Mouse (Mus musculus) thymus, adult 2 months (tissue): ENCODE results near the gene Wdr90. TPM values are rescaled to one million over a fixed set of nuclear protein-coding genes. Genes with fewer than 3 reads are reported as not detected.

ENCODE experiments used
- DNase-seq: peaks from one replicate; pipeline ENCODE4 v3.0.0; 2021
- H3K27ac ChIP-seq: fragments of 200-500 bp; 2 replicates; pipeline ENCODE4 v1.5.1; 2012; ENCODE audit warnings: low read length, control low read depth; ENCODE audit not compliant: control insufficient read depth, insufficient read depth
- H3K27me3 ChIP-seq: fragments of 200-500 bp; 2 replicates; pipeline ENCODE4 v1.6.1; 2012; ENCODE audit warnings: mild to moderate bottlenecking, low read length, moderate library complexity, mixed read lengths; ENCODE audit not compliant: control insufficient read depth, insufficient read depth
- H3K36me3 ChIP-seq: fragments of 200-500 bp; 2 replicates; pipeline ENCODE4 v1.6.1; 2012; ENCODE audit warnings: mild to moderate bottlenecking, low read length, moderate library complexity; ENCODE audit not compliant: control insufficient read depth, insufficient read depth
- H3K4me1 ChIP-seq: fragments of 200-500 bp; replicated peaks from 2 replicates; pipeline ENCODE4 v1.6.1; 2012; ENCODE audit warnings: low read length; ENCODE audit not compliant: control insufficient read depth, insufficient read depth
- H3K4me3 ChIP-seq: fragments of 200-500 bp; 2 replicates; pipeline ENCODE4 v1.5.1; 2012; ENCODE audit warnings: mild to moderate bottlenecking, low read length, control low read depth, moderate library complexity; ENCODE audit not compliant: control insufficient read depth, insufficient read depth
- CTCF ChIP-seq: fragments of 200-500 bp; IDR thresholded peaks from 2 replicates; pipeline ENCODE4 v1.5.1; 2012; ENCODE audit warnings: mild to moderate bottlenecking, control low read depth, low read length, moderate library complexity, borderline replicate concordance; ENCODE audit not compliant: control insufficient read depth, poor library complexity, insufficient read depth; ENCODE audit errors: extremely low read depth
- POLR2A ChIP-seq: fragments of 200-500 bp; IDR thresholded peaks from 2 replicates; pipeline ENCODE4 v1.6.1; 2012; ENCODE audit warnings: mild to moderate bottlenecking, low read length, control low read depth, moderate library complexity; ENCODE audit not compliant: control insufficient read depth, poor library complexity, insufficient read depth; ENCODE audit errors: extremely low read depth
- WGBS: fragments of 180-500 bp; shearing (Covaris S2); methylation state at CpG from one replicate; pipeline ENCODE4 v1.1.7; 2018; 5-methylcytosine and 5-hydroxymethylcytosine counted together
- polyA plus RNA-seq: library from polyadenylated mRNA; depleted of rRNA; stranded (reverse); fragments of >200 nt; gene quantifications from 2 replicates; pipeline ENCODE4 v1.2.3, GENCODE M21; 2012; rRNA removed

Gene Wdr90
- polyA plus RNA-seq, 1 experiment = 107 TPM

DNA sequence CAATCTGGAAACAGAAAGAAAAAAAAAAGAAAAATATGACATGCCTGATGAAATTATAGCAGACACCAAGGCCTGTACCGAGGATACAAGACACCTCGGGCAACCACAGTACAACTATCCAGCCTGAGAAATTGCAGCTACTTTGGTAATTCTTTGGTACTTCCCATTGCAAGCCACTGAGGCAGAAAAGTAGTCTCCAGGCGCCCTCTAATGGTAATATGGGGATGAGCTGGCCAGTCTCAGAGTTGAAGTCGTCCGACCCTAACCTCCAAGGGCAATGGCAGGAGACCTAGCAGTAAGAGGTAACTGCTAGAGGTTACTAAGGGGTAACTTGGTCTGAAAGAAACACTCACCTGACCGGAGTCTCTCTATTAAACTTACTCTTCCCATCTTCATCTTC lies 60.3 kb downstream of the Wdr90 start:
- Histone ChIP-seq H3K4me1 (peaks cover 8% of the 10 kb centered on the region), H3K4me3 (no peak overlapping the region), H3K27me3 (no peaks in the 10 kb centered on the region), H3K36me3 (no peaks in the 10 kb centered on the region), H3K27ac (no peak overlapping the region)
- DNase-seq = peak; percentile 73
- WGBS = 8% methylated on average over 6 of the region's 6 CpGs
- TF ChIP-seq POLR2A (no peak), CTCF (no peak)

DNA sequence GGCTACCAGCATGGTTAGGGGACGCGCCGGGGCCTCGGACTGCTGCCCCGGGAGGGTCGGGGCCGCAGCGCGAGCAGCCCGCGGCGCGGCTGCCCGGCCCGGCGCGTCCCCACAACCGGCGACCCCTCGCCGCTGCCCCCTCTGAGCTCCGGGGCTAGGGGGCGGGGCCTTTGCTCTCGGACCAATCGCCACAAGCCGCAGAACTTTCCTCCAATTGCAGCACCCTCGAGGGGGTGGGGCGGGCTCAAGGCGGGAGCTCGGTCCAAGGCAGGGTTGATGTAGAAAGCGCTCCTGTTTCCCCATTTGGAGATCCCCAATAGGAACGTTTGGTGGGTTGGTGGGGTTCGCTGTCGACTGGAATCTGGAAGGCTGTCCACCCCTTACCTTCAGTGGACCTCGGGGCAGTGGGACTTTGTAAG lies 64.3 kb downstream of the Wdr90 start, which contains the start of gene Metrn:
TSS of gene Metrn (minus strand) at position 186 of the 419 bp plus-strand sequence.
- peaks cover 31% of the 10 kb centered on the region for H3K4me1 ChIP-seq
- peak; percentile 94 for DNase-seq
- H3K4me3 ChIP-seq = peak within 1 kb of the TSS; percentile 95
- H3K27ac ChIP-seq = no peak within 1 kb of the TSS
- no peaks in the 10 kb centered on the region for H3K27me3 ChIP-seq
- no peaks in the 10 kb centered on the region for H3K36me3 ChIP-seq
- 0 out of 2 replicates have a peak, but pooled peaks have one; percentile 35 for TF ChIP-seq CTCF
- TF ChIP-seq POLR2A = peak; percentile 73
- under 1% methylated on average over 35 of the region's 35 CpGs for WGBS

DNA sequence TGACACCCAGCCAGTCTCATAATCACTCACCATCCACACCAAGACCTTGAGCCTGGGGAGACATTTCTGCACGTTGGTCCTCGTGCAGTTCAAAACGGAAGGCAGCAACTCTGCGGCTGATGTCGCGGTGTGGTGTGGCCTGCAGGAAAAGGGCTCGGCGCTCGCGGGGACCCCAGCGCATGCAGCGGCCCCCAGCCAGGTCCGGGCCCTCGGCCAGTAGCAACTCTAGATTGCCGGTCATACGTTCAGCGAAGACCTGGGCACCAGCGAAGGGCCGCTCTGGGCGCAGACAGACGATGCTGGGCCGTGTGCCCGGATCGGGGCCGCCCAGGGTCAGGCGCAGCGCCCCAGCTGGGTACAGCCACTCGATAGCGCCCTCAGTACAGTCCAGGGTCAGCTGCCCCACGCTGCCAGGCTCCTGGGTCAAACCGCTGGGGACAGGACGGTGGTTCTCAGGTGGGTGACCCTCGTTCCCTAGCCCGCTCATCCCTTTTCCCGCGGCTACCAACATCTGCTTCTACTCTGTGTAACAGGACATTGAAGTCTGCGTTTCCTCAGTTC lies 65.0 kb downstream of the Wdr90 start:
- no peak overlapping the region for H3K27ac ChIP-seq

DNA sequence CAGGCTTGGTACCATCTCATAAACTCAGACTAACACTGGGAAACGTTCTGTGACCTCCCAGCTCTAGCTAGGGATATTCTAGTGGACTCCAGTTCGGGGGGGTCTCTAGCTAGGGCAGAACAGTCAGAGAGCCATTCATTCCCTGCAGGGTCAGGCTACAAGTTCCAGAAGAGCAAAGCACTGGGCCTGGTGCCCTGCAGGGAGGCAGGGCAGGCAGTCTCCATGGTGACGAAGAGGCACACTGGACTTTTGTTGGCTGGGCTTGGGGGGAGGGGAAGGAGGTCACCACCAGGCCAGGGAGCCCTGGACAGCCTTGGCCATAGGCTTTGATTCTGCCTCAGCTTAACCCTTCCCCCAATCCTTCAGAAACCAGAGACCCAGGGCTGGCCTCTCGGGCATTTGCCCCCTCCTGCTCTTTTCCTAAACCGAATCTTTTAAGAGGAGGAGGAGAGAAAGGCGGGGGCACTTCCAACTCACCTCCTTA lies 65.7 kb downstream of the Wdr90 start, which contains the start of gene AC134908.4:
TSS of gene AC134908.4 (minus strand) at position 51 of the 484 bp plus-strand sequence.
- Histone ChIP-seq H3K36me3 (no peaks in the 10 kb centered on the region), H3K27me3 (no peaks in the 10 kb centered on the region), H3K4me3 (peak within 1 kb of the TSS; percentile 95), H3K4me1 (peaks cover 38% of the 10 kb centered on the region), H3K27ac (no peak within 1 kb of the TSS)
- TF ChIP-seq POLR2A (no peak), CTCF (no peak)
- no peak for DNase-seq
- WGBS = 67% methylated on average over 6 of the region's 6 CpGs

More for the DNA sequence above, 65.0 kb downstream of the Wdr90 start:
- Histone ChIP-seq H3K4me3 (peak overlapping the region; percentile 95), H3K36me3 (no peaks in the 10 kb centered on the region), H3K4me1 (peaks cover 36% of the 10 kb centered on the region), H3K27me3 (no peaks in the 10 kb centered on the region)
- DNase-seq = peak; percentile 34
- WGBS = under 1% methylated on average over 37 of the region's 37 CpGs
- TF ChIP-seq CTCF (no peak), POLR2A (no peak)

DNA sequence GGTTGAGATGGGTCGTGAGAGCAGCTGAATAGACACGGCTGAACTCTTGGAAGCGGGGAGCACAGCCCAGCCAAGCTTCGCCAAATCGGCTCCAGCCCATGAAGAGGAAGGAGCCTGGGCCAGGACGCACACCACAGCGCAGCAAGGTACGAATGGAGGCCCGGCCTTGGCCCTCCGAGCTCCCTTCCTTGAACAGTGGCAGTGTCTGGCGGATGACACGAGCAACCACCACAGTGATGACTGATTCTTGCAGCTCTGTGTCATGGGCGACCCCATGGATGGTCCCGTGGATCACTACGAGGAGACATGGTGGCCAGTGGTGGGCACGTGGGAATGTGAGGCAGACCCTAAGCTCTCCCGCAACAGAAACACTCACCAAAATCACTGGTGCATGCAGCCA lies 66.3 kb downstream of the Wdr90 start:
- no peak overlapping the region for H3K27ac ChIP-seq
- H3K36me3 ChIP-seq = no peaks in the 10 kb centered on the region
- H3K4me1 ChIP-seq = peaks cover 38% of the 10 kb centered on the region
- DNase-seq = no peak
- no peak overlapping the region for H3K4me3 ChIP-seq
- no peaks in the 10 kb centered on the region for H3K27me3 ChIP-seq
- WGBS = 96% methylated on average over 17 of the region's 17 CpGs
- no peak for TF ChIP-seq POLR2A
- no peak for TF ChIP-seq CTCF

Other genes starting within 250 kb of the Wdr90 start
- 0.54 and 1.2 TPM in 2 replicates for gene Gng13, start 144.3 kb downstream of the Wdr90 start, polyA plus RNA-seq
- gene Chtf18, start 134.1 kb downstream of the Wdr90 start, polyA plus RNA-seq = 36.7 and 49.5 TPM in 2 replicates
- gene Rpusd1, start 133.8 kb downstream of the Wdr90 start, polyA plus RNA-seq = 68.6 and 69.2 TPM in 2 replicates
- 0.68 and 0.69 TPM in 2 replicates for gene Mslnl, start 125.5 kb downstream of the Wdr90 start, polyA plus RNA-seq
- gene Msln, start 107.1 kb downstream of the Wdr90 start, polyA plus RNA-seq = 16.4 and 23.6 TPM in 2 replicates
- 29.1 and 33.5 TPM in 2 replicates for gene Narfl, start 87.7 kb downstream of the Wdr90 start, polyA plus RNA-seq
- gene Haghl, start 75.8 kb downstream of the Wdr90 start, polyA plus RNA-seq = 73.9 and 80.3 TPM in 2 replicates
- 0.27 and 0.48 TPM in 2 replicates for gene Ccdc78, start 74.9 kb downstream of the Wdr90 start, polyA plus RNA-seq
- gene Fam173a, start 68.6 kb downstream of the Wdr90 start, polyA plus RNA-seq = 141 and 162 TPM in 2 replicates
- 1.1 TPM in 1 of 2 replicates, not detected in the other for gene AC134908.4, start 65.8 kb downstream of the Wdr90 start, polyA plus RNA-seq
- 171 and 243 TPM in 2 replicates for gene Metrn, start 64.4 kb downstream of the Wdr90 start, polyA plus RNA-seq
- gene Fbxl16, start 52.4 kb downstream of the Wdr90 start, polyA plus RNA-seq = 0.59 and 0.61 TPM in 2 replicates
- gene Wdr24, start 37.9 kb downstream of the Wdr90 start, polyA plus RNA-seq = 86.3 and 89.1 TPM in 2 replicates
- gene Jmjd8, start 32.6 kb downstream of the Wdr90 start, polyA plus RNA-seq = 78.1 and 83.2 TPM in 2 replicates
- 162 and 190 TPM in 2 replicates for gene Stub1, start 28.1 kb downstream of the Wdr90 start, polyA plus RNA-seq
- 20.6 and 29.2 TPM in 2 replicates for gene Rhbdl1, start 24.2 kb downstream of the Wdr90 start, polyA plus RNA-seq
- 125 and 126 TPM in 2 replicates for gene Gm20683, start 19.7 kb downstream of the Wdr90 start, polyA plus RNA-seq
- 192 and 206 TPM in 2 replicates for gene Rhot2, start 16.6 kb downstream of the Wdr90 start, polyA plus RNA-seq
- 52.1 and 54.6 TPM in 2 replicates for gene Mcrip2, start 7.3 kb upstream of the Wdr90 start, polyA plus RNA-seq
- 77.3 and 82.3 TPM in 2 replicates for gene Mettl26, start 13.6 kb upstream of the Wdr90 start, polyA plus RNA-seq
- 2.9 and 3.7 TPM in 2 replicates for gene Wfikkn1, start 19.4 kb upstream of the Wdr90 start, polyA plus RNA-seq
- gene Rab40c, start 58.2 kb upstream of the Wdr90 start, polyA plus RNA-seq = 43.5 and 57.6 TPM in 2 replicates
- gene Pigq, start 83.4 kb upstream of the Wdr90 start, polyA plus RNA-seq = 133 and 134 TPM in 2 replicates
- gene Nhlrc4, start 83.5 kb upstream of the Wdr90 start, polyA plus RNA-seq = 0.51 and 0.62 TPM in 2 replicates
- 0.06 and 0.19 TPM in 2 replicates for gene A930017K11Rik, start 91.1 kb upstream of the Wdr90 start, polyA plus RNA-seq
- 80.7 and 82.6 TPM in 2 replicates for gene Capn15, start 124.3 kb upstream of the Wdr90 start, polyA plus RNA-seq
- 25.2 and 26.2 TPM in 2 replicates for gene Rab11fip3, start 208.1 kb upstream of the Wdr90 start, polyA plus RNA-seq
- gene Decr2, start 228.8 kb upstream of the Wdr90 start, polyA plus RNA-seq = 10.0 and 11.5 TPM in 2 replicates
- 30.9 and 33.1 TPM in 2 replicates for gene Nme4, start 234.1 kb upstream of the Wdr90 start, polyA plus RNA-seq